Mouse (Mus musculus): ENCODE measurements at regions not wholly inside any gene's neighbourhood (a gene's known extent, or its start where the extent isn't known, plus 50 kb on each side); places are given as distances from the start of the nearest gene placed in this dataset.
A peak's percentile ranks its signal among the peaks of the same experiment; 100 is the strongest.
"Not testable (repeated sequence)": the region's sequence is repeated elsewhere in the genome, so short reads cannot be mapped to it uniquely, and the experiment has no call there.

DNA sequence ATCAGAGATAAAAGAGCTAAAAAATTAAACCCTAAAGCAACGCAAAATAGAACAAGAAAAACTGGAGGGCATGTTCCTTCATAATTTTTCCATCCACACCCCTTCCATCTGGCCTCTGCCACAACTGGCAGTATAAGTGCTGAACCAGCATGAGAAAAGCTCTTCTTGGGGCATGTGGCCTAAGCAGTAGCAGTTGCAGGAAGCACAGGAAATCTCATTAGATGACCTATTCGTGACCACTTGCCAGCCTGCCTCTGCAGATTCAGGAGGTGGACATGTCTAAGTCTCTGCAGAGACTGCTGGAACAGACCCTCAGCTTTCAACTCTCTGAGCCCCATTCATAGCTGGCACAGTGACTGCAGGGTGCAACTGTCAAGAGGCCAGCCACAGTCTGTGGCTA lies 116.5 kb upstream of the Teddm2 start:
- DNase-seq (ENCODE audit: low spot score in 2 of 2), result no peak

DNA sequence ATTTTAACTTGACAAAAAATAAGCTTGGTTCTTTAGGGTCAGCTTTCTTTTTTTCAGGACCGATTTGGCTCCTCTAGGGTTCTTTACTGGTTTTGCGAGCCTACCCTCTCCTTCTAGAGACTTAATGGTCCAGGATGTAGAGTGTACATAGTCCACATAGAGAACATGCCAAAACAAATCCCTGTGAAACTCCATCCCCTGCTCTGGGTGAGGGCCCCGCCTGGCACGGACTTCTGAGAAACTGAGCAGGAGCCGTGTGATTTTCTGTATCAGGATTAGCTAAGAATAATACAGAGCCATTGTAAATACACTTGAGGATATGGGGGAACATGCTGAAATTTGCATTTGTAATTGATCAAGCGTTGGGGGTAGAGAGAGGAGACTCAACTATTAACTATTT lies 118.2 kb upstream of the Teddm2 start:
- DNase-seq (ENCODE audit: low spot score in 2 of 2), result no peak

DNA sequence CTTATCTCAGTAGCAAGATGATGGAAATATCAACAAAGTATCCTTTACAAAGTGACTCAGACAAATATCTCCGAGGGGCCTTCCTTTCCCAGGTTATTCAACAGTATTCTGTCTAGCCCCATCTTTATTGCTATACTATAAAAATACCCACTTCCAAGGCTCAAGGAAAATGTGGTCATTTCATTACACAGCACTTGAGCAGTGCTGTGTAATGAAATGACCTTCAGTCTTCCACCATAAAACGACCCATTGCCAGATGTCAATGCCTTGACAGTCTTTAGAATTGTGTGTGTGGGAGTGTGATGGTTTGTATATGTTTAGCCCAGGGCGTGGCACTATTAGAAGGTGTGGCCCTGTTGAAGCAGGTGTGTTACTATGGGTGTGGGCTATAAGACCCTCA lies 124.3 kb upstream of the Teddm2 start:
- no peak for DNase-seq (ENCODE audit: low spot score in 2 of 2)

DNA sequence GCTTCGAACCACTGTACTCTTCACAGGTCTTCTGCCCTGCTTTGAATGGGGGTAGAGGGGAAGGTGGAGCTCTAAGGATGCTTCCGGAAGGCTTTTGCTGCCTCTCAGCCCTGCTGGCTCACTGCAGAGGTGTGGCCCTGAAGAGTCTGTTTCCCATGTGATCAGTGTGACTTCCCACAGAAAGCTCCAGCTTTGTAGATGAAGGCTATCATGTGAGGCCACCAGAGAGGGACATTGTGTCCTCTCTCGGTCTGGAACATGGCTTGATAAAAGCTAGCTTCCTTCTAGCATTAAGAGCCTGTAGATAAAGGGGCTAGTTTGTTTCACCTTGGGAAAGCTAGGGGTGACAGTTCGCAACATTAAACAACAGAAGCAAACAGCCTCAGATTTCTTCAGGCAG lies 127.3 kb upstream of the Teddm2 start:
- no peak for DNase-seq (ENCODE audit: low spot score in 2 of 2)

DNA sequence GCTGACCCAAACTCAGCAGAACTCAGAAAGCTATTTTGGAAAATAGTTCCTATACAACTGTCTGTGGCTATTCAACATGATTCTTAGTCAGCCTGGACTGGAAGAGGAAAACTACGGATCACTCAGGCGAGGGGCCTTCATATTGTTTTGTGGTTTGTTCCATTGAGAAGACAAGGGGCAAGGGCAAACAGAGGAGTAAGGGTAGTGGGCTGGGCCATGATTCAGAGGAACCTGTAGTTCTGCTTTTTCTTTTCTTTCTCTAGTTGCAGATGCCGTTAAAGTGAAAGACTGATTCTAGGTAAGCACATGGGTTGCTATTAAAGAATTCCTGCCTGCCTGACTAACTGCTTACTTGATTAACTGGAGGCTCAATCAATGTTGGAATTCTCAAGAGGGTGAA lies 129.8 kb upstream of the Teddm2 start:
- no peak for DNase-seq (ENCODE audit: low spot score in 2 of 2)

DNA sequence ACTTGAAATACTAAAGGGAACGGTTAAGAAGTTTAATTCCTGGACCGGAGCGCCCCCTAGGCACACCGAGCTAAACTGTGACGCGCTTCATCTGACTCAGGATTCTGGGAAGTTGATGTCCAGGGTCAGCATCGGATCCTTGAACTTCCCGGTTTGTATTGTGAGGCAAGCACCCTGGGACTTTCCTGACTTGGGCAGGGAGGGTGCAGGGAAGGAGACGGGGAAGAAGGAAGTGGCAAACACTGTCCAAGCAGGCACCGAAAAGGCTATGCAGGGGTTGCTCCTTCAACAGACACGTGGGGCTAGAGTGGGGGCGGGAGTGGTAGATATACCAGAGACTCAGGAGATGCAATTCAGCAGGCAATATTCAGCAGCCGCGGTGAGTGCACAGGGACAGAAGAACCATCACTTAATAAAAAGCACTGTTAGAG lies 132.7 kb upstream of the Teddm2 start:
- peak; percentile 76 to 79 for DNase-seq (ENCODE audit: low spot score in 2 of 2)

DNA sequence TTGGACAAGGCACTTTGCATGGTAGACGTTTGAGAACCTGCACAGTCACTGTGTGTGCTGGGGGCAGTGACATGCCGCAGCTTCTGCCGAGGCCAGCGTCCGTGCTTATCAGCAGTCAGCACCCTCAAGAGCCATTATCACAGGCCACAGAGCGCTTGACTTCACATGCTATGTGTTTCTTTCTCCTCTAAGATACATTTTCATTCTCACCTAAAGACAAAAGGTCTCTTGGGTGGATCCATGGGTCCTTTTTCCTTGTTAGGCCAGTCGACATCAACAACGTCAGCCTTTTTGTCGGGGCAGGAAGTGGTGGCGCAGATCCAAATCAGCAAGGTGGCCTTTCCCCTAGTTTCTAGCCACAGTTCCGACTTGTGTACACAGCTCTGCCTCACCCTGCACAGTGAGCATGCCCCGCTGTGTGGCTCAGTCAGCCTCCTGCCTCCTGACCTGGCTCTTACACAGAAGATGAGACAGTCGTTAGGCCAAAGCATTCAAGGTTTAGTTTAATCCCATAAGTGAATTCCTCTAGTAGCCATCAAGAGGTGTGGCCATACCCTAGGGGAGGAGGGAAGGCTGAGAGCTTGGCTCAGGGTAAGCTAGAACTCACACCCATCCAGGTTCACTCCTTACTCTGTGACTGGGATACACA lies 134.1 kb upstream of the Teddm2 start:
- peak; percentile 19 to 39 for DNase-seq (ENCODE audit: low spot score in 2 of 2)

DNA sequence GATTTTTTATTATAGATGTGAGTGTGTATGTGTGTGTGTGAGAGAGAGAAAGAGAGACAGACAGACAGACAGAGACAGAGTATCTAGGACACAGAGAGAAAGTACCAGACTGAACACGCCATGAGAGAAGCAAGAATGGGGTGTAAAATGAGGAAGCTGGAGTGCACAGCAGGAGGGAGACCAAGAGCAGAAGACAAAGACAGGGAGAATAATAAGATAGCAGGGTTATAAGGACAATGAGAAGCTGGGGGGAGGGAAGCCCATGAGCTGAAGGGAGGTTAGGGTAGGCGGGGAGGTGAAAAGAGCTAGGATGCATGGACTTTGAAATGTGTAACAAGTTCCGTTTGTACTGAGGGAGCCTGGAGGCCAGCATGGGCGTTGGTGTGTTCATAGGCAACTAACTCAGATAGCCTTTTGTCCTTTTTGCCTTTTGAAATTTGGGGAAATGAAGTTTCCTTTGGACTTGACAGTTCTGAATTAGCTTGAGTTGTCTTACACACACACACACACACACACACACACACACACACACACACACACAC lies 136.8 kb upstream of the Teddm2 start:
- DNase-seq (ENCODE audit: low spot score in 2 of 2), result no peak

DNA sequence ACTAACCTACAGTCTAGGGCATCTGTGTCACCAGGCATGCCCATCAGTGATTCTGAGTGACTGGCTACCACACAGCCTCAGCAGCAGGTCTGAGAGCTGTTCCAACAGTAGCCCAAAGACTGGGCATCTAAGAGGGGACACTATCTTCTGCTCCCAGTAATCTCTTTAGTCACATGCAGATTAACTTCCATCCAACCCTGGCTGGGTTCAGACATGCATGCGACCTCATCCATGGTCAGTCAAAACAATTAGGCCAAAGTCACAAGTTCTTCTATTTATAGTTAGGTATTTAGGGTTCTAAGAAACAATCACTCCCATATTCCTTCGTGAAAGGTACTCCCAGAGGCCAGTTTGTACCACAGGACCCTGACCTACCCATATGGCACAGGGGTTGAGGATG lies 138.2 kb upstream of the Teddm2 start:
- DNase-seq (ENCODE audit: low spot score in 2 of 2), result no peak

DNA sequence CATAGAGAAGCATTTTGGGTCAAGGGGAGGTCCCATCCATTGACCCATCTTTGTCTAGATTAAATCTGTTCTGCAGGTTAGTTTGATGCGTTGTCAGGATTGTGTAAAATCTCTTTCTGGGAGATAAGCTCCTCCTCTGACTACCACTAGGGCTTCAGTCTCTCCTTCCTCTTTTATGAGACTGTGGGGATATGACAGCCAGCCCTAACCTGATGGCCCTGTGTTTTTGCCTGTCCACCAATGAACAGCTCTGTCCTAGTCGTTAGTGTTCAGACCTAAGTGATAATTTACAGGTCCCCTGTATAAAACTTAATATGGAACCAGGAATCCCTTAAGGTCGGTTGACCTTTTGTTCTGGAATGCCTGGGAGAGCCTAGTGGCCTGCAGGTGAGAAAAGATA lies 140.9 kb upstream of the Teddm2 start:
- no peak for DNase-seq (ENCODE audit: low spot score in 2 of 2)

DNA sequence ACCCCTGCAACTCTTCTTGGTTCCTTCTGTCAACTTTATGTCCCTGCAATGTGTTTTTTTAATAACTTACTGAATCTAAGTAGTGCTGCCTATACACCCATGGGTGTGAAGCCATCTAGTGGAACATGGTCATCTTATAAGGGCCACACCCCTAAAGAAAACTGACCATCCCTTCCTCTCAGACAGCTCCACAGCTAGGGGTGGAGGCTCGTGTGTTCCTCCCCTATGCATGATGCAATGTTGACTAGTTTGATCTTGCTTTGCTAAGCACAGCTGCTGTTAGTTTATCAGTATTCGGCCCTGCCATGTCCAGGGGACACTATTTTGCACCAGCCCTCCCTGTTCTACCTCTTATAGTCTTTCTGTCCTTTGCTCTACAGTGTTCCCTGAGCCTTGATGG lies 142.9 kb upstream of the Teddm2 start:
- DNase-seq (ENCODE audit: low spot score in 2 of 2), result no peak

DNA sequence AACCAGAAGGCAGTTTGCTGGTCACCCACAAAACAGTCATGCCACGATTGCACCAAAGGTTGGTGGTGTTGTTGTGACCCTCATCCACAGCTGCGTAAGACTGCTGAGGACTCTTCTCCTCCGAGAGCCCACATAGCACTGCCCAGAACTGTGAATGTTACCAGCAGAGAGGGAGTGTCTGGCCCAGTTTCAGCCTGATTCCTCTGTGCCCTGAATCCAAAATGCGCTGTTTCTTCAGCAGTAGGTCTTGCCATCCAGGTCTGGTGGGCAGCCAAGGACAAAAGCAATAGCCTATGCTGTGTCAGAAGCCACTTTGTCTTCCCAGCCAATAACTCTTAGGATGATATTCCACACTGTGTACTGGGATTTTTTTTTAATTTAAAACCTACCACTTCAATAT lies 144.7 kb upstream of the Teddm2 start:
- peak; percentile 38 to 48 for DNase-seq (ENCODE audit: low spot score in 2 of 2)

DNA sequence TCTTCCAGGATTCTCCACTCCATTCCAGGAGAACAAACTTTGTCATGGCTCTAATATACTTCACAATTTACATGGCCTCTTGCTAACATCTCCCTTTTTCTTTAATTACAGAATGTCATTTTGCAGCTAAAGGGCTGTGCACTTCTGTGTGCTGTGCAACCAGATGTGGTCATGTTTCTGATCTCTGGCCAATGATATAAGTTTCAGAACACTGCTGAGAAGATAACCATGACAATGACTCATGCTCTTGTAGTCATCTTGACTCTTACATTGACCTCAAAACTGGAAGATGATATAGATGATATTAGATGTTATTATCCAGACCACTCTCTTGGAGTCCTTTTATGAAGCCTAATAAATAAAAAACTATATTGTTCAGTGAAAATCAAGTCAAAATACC lies 145.9 kb upstream of the Teddm2 start:
- no peak for DNase-seq (ENCODE audit: low spot score in 2 of 2)

DNA sequence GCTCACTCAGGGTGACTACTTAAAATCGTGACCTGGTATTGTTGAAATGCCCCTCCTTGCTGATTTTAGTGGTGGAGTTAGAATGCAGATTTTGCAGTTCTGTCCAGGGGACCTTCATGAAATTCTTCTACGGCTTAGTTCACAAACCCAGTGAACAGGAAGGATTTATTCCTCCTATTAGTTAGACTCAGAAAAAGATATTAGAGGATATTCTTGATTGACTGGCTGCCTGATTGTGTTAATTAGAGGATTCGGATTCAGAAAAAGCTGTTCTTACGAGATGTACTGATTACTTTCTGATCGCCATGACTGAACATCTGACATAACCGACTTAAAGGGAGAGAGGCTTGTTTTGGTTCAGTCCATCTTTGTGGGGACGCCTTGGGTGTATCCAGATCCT lies 147.3 kb upstream of the Zfp648 start:
- no peak for DNase-seq (ENCODE audit: low spot score in 2 of 2)

DNA sequence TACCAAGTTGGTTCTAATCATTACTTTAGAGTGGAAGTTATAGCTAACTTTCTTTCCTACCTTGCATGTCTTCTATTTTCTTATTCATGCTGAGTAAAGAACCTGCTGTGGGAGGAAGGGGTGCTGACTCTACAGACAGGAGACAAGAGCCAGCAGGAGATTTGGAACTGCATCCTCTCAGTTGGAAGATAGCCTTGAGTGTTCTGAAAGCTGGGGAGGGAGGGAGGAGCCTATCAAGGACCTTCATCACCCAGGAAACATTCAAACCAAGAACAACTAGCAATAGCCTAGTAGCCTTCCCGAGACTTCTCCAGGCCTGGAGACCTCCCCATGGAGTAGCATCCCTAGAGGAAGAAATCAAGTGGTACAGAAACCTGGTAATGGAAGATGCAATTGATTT lies 146.1 kb upstream of the Zfp648 start:
- DNase-seq (ENCODE audit: low spot score in 2 of 2), result no peak

DNA sequence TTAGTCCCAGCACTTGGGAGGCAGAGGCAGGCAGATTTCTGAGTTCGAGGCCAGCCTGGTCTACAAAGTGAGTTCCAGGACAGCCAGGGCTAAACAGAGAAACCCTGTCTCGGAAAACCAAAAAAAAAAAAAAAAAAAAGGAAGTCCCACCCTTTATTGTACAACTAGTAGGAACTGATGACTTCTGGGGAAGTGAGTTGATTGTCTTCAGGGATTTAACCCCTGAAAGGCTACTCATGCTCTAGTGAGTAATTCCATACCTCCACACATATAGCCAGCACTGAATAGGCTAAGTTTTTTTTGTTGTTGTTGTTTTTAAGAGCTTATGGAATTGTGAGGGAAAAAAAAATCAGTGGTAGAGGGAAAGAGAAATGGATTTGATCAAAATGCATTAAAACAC lies 139.6 kb upstream of the Zfp648 start:
- DNase-seq (ENCODE audit: low spot score in 2 of 2), result not testable (repeated sequence)

DNA sequence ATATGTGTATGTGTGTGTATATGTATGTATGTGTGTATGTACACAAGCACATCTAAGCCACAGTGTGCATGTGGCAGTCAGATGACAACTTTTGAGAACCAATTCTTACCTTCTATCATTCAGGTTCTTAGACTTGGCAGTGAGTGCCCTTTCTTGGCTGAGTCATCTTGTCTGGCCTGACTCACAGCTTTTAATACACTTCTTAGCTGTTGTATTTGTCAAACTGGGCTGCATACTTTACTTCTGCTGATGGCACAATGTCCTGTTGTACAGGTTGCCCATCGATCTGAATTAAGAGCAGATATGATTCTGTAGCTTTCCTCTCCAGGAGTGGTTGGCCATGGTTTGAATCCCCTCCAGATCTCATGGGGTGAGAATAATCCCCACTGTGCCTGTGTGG lies 139.1 kb upstream of the Zfp648 start:
- DNase-seq (ENCODE audit: low spot score in 2 of 2), result no peak

DNA sequence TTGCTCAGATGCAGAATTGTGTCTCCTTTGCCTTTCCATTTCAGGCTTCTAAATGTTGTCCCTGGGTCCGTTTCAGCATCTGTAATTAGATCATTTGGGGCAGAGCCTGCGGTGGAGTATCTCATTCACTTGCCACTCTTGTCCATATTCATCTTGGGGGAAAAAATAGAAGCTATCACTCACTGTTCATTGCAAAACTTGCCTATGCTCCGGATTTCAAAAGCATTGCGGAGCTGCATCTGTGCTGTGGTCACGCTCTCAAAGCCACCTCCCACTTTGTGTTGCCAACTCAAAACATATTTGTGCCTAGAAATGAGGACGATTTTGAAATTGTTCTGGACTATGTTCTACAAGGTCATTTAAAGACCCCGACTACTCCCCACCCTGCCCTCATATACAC lies 138.3 kb upstream of the Zfp648 start:
- no peak for DNase-seq (ENCODE audit: low spot score in 2 of 2)

DNA sequence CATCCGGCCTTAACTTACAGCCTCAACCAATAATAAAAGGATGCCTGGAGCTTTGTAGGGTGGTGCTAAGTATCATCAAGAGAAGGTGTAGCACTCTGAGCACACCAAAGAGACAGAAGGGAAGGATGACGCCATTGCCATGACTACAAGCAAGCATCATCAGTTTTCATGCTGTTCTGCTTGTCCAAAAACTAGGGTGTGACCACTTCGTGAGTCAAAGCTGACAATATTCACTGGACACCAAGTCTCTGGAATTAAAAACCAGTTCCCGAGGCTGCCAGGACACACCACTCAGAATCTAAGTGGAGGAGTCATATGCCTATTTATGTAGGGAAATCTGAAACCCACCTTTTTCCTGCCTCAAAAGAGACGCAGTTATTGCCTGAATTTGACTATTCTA lies 136.4 kb upstream of the Zfp648 start:
- DNase-seq (ENCODE audit: low spot score in 2 of 2), result no peak

DNA sequence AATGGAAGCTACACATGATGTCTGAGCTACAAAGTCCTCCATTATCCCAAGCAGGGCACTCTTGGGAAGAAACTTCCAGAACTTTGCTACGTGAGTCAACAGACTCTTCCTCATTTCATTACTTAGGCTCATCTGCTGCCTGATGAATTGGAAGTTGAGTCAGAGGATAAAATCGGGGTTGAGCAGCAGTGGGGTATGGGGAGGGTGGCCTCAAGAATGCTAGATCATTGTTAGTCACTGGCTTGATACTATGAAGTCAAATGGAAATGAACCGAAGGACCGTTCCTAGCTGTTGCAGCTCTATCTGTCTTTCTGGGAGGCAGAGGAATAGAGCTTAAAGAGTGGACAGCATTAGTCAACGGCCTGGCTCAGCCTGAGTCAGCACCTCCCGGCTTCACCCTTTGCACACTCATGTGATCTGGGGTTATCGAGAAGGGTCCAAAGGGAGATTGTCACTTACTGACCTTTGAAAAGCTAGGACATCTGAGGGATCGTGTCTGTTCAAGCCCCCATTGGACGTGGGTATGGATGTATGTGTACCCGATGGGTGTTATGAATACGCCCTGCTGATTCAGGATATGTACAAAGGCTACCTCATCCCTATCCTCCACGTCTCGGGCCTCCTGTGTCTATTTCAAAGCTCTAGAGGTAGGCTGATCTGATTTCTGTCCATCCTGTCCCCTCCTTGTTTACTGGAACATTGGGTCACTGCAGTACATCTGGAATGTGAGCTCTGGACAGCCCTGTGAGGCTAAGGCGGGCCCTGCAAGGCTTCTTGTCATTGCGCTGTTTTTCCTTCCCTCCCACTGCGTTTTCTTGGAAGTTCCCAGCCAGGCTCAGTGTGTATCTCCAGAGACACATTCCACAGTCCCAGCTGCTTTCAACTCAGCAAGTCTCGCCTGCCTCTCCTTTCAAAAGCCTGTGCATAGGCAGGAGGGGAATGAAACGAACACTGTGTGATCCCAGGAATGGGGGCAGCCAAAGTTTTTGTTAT lies 135.4 kb upstream of the Zfp648 start:
- peak in 1 of 2 experiments; percentile 18 for DNase-seq (ENCODE audit: low spot score in 2 of 2)

DNA sequence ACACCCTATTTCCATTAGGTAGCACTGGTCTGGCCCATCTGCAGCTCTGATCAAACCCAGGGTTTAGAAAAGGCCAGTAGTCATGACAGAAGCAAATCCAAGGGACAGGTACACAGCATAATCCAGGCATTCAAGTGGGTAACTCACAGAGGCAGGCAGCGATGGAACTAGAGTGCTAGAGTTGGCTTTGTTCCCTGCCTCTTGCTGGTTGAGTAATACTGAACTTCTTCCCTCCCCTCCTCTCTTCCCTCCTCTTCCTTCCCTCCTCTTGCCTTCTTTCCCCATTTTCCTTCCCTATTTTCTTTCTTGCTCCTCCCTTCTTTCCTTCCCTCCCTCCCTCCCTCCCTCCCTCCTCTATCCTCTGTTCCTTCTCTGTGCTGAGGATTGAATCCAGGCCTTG lies 133.1 kb upstream of the Zfp648 start:
- DNase-seq (ENCODE audit: low spot score in 2 of 2), result no peak

DNA sequence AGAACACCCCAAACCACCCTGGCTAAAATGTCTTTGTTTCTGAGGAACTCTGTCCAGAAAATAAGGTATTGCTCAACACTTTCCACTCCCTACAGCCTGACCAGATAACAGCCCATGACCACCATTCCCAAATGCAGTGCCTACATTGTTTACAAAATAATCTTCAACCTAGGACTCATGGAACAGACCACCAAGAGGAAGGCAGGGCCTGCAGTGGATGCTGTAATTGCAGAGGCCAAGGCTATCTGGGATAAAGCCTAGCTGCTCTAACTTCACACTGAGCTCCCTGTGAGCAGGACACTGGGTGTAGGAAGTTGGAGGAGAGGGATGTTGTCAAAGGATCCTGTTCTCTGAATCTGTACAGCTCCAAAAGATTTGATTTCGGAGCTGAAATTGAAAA lies 126.7 kb upstream of the Zfp648 start:
- DNase-seq (ENCODE audit: low spot score in 2 of 2), result no peak
